In the genomic region with DNA sequence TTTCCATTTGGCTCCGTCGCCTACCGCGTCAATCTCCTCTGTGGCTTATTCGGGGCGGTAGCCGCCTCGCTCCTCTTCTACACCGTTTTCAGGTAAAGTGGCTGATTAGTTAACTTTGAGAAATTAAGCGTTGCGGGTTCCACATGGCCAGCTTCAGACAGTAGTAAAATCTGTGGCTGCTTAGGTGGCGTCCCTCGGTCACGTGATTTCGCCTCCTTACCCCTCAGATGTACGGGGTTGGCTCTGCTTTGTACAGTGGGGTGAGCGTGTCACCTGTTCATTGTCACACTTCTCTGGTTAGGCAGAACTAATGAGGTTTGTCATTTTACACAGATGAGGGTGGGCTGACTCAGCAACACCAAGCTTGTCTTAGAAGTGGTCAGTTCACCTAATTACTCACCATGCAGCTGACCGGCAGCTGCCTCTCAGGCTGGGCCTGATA, we compare ENCODE assay signal across 21 mouse cellular contexts. TPM values are rescaled to one million over a fixed set of nuclear protein-coding genes. Genes with fewer than 3 reads are reported as not detected.
DNase-seq lines count a peak whose midpoint lies in the region; ATAC-seq and TF ChIP-seq lines count a peak whose summit lies in the region.
"Had no signal": no experiment of that assay in that cellular context is flagged by ENCODE, and none has a peak within 500 bp of the region (broad histone marks: within the 10 kb centered on the region; RNA-seq: fewer than 3 reads in every experiment).

No protein-coding gene starts in this region.

- no peak for DNase-seq in heart, embryonic 10.5 days (ENCODE audit: low spot score)
- DNase-seq in heart, adult 9 months (ENCODE audit: low spot score in 2 of 2), result no peak
- DNase-seq in midbrain, postnatal 0 days (ENCODE audit: low spot score), result no peak
- DNase-seq in R1 (ENCODE audit: low read depth, low spot score), result peak; percentile 13
- peak; percentile 66 for DNase-seq in retina, postnatal 1 day
- no peak for DNase-seq in cerebellum, postnatal 25 days
- DNase-seq in left cerebral cortex, adult 9 months (ENCODE audit: low spot score in 2 of 2), result no peak
- DNase-seq: adrenal gland, postnatal 25 days; cerebellum, adult 11 months; cerebellum, postnatal 10 days; gastrocnemius, postnatal 10 days; heart, adult 2 months; lung, postnatal 4 days; right cerebral cortex, adult 18-20 months had no signal

- H3K27me3 ChIP-seq in heart, embryonic 10.5 days (ENCODE audit: insufficient read depth, poor library complexity, severe bottlenecking), result no peaks in the 10 kb centered on the region
- no peaks in the 10 kb centered on the region for H3K27me3 ChIP-seq in midbrain, embryonic 13.5 days
- H3K27me3 ChIP-seq in midbrain, postnatal 0 days (ENCODE audit: insufficient read depth, low read length), result no peaks in the 10 kb centered on the region
- H3K27me3 ChIP-seq: lung, embryonic 15.5 days; midbrain, embryonic 12.5 days had no signal

- WGBS in heart, embryonic 10.5 days, result 53% methylated on average over 18 of the region's 18 CpGs
- 73% methylated on average over 18 of the region's 18 CpGs for WGBS in midbrain, embryonic 13.5 days
- WGBS in midbrain, postnatal 0 days, result 66% methylated on average over 18 of the region's 18 CpGs

- no peaks in the 10 kb centered on the region for H3K36me3 ChIP-seq in heart, embryonic 10.5 days
- H3K36me3 ChIP-seq in midbrain, embryonic 13.5 days, result 0 out of 2 replicates have a peak, but pooled peaks cover 7% of the 10 kb centered on the region
- H3K36me3 ChIP-seq in midbrain, postnatal 0 days (ENCODE audit: insufficient read depth, low read length), result peaks cover 5% of the 10 kb centered on the region; the same call in 1 of the 2 replicates

- no peak for TF ChIP-seq CTCF in midbrain, postnatal 0 days (IDR thresholded peaks at IDR 0.05)

- peak overlapping the region; percentile 17; the same call in 1 of the 2 replicates for H3K4me2 ChIP-seq in midbrain, embryonic 13.5 days (replicated peaks)
- no peak overlapping the region for H3K4me2 ChIP-seq in midbrain, postnatal 0 days (ENCODE audit: low read depth, low read length, poor library complexity, severe bottlenecking)
- H3K4me2 ChIP-seq: lung, embryonic 15.5 days; midbrain, embryonic 12.5 days had no signal

- no peak for ATAC-seq in midbrain, embryonic 13.5 days
- no peak for ATAC-seq in midbrain, postnatal 0 days (ENCODE audit: low FRiP score)
- ATAC-seq: hindbrain, postnatal 0 days; intestine, postnatal 0 days had no signal

- no peaks in the 10 kb centered on the region for H3K9me3 ChIP-seq in heart, embryonic 10.5 days
- H3K9me3 ChIP-seq in midbrain, embryonic 13.5 days, result no peaks in the 10 kb centered on the region
- no peaks in the 10 kb centered on the region for H3K9me3 ChIP-seq in midbrain, postnatal 0 days (ENCODE audit: low read length)
- H3K9me3 ChIP-seq: lung, embryonic 15.5 days; midbrain, embryonic 12.5 days had no signal

- H3K4me1 ChIP-seq in heart, embryonic 10.5 days, result peaks cover 16% of the 10 kb centered on the region; the same call in 1 of the 2 replicates
- peaks cover 46% of the 10 kb centered on the region for H3K4me1 ChIP-seq in midbrain, embryonic 13.5 days (replicated peaks)
- H3K4me1 ChIP-seq in midbrain, postnatal 0 days (ENCODE audit: insufficient read depth, low read length), result peaks cover 6% of the 10 kb centered on the region; the same call in 1 of the 2 replicates

- H3K27ac ChIP-seq in heart, embryonic 10.5 days, result no peak overlapping the region
- 0 out of 2 replicates have a peak overlapping the region, but pooled peaks have one; percentile 19 for H3K27ac ChIP-seq in midbrain, embryonic 13.5 days
- no peak overlapping the region for H3K27ac ChIP-seq in midbrain, postnatal 0 days (ENCODE audit: low read depth, low read length)
- H3K27ac ChIP-seq: heart, adult 2 months; hindbrain, postnatal 0 days; kidney, postnatal 0 days; liver, embryonic 14.5 days; lung, embryonic 15.5 days; midbrain, embryonic 12.5 days had no signal

- peak overlapping the region; percentile 19; the same call in 1 of the 2 replicates for H3K4me3 ChIP-seq in heart, embryonic 10.5 days
- no peak overlapping the region for H3K4me3 ChIP-seq in midbrain, embryonic 13.5 days (replicated peaks)
- H3K4me3 ChIP-seq in midbrain, postnatal 0 days (ENCODE audit: low read depth, low read length), result no peak overlapping the region
- H3K4me3 ChIP-seq: heart, adult 2 months; lung, embryonic 15.5 days; midbrain, embryonic 12.5 days had no signal

- H3K9ac ChIP-seq in midbrain, embryonic 13.5 days (replicated peaks), result no peak overlapping the region
- no peak overlapping the region for H3K9ac ChIP-seq in midbrain, postnatal 0 days (replicated peaks; ENCODE audit: low read length, poor library complexity, severe bottlenecking)
- H3K9ac ChIP-seq: liver, embryonic 14.5 days; lung, embryonic 15.5 days; midbrain, embryonic 12.5 days had no signal

RNA-seq across cellular contexts. Expression of gene Tmem260, which starts 6.1 kb away (rescaled TPM):
- polyA plus RNA-seq in heart, embryonic 10.5 days (2016; fragmentation: Nextera tagmentation; extraction: Ambion mirVana), result 14.4 and 15.8 TPM in 2 replicates
- polyA plus RNA-seq in midbrain, embryonic 13.5 days (2015; fragmentation: Nextera tagmentation; extraction: Ambion mirVana), result 22.4 and 23.0 TPM in 2 replicates
- 17.4 and 19.2 TPM in 2 replicates for total RNA-seq in midbrain, postnatal 0 days (2014; rRNA removed)
- polyA plus RNA-seq in midbrain, postnatal 0 days (2015; fragmentation: Nextera tagmentation; extraction: Ambion mirVana), result 12.7 and 14.2 TPM in 2 replicates

Comparison
In these comparisons a context has a peak if more than half of its experiments do, and no peak if none do; other contexts are left out.
1. DNase-seq: peak in R1 (single experiment) and retina, postnatal 1 day (single experiment); none in heart, embryonic 10.5 days (single experiment), heart, adult 9 months (0 of 2), midbrain, postnatal 0 days (single experiment), cerebellum, postnatal 25 days (0 of 2) and left cerebral cortex, adult 9 months (0 of 2).